Mouse (Mus musculus): Measurements from ENCODE around the gene Cox19. TPM values are rescaled to one million over a fixed set of nuclear protein-coding genes. Genes with fewer than 3 reads are reported as not detected.
"Not testable (repeated sequence)": the region's sequence is repeated elsewhere in the genome, so short reads cannot be mapped to it uniquely, and the experiment has no call there.

The Cox19 gene
- 113 and 120 TPM in 2 replicates for polyA plus RNA-seq (2015; fragmentation: Nextera tagmentation; extraction: Ambion mirVana)

GRCm38 (mm10) chr5:139351134-139351533 is at the start of gene Cox19:
TSS of gene Cox19 (minus strand) at chr5:139351418.
- 60% methylated on average over 5 of the region's 5 CpGs for WGBS
- no peak for ATAC-seq (ENCODE audit: low read depth)
- no peaks in the 10 kb centered on the region for H3K36me3 ChIP-seq

GRCm38 (mm10) chr5:139399991-139400390 is 48.8 kb upstream of the Cox19 start:
- peaks cover 18% of the 10 kb centered on the region for H3K4me1 ChIP-seq (replicated peaks)
- no peak for ATAC-seq (ENCODE audit: low read depth)
- no peak overlapping the region for H3K4me3 ChIP-seq
- no peak overlapping the region for H3K4me2 ChIP-seq
- H3K27ac ChIP-seq (replicated peaks): no peak overlapping the region
- 87% methylated on average over 14 of the region's 14 CpGs for WGBS
- H3K9me3 ChIP-seq: no peaks in the 10 kb centered on the region
- no peaks in the 10 kb centered on the region for H3K27me3 ChIP-seq
- H3K9ac ChIP-seq: no peak overlapping the region
- no peaks in the 10 kb centered on the region for H3K36me3 ChIP-seq

More at GRCm38 (mm10) chr5:139351134-139351533, at the start of gene Cox19:
- Histone ChIP-seq H3K4me1 (replicated peaks) (peaks cover 5% of the 10 kb centered on the region), H3K27me3 (peaks cover 6% of the 10 kb centered on the region), H3K9ac (peak within 1 kb of the TSS; percentile 26; the same call in 1 of the 2 replicates), H3K4me2 (no peak within 1 kb of the TSS), H3K27ac (replicated peaks) (no peak within 1 kb of the TSS), H3K9me3 (no peaks in the 10 kb centered on the region), H3K4me3 (no peak within 1 kb of the TSS)

- WGBS: 81% methylated on average over 5 of the region's 5 CpGs
- Histone ChIP-seq H3K4me3 (no peak overlapping the region), H3K27me3 (no peaks in the 10 kb centered on the region), H3K4me2 (no peak overlapping the region), H3K36me3 (no peaks in the 10 kb centered on the region), H3K9ac (no peak overlapping the region), H3K9me3 (no peaks in the 10 kb centered on the region), H3K4me1 (replicated peaks) (peaks cover 10% of the 10 kb centered on the region), H3K27ac (replicated peaks) (no peak overlapping the region)
- no peak for ATAC-seq (ENCODE audit: low read depth)
These were observed 47.6 kb upstream of the Cox19 start for GRCm38 (mm10) chr5:139398786-139399185.

GRCm38 (mm10) chr5:139397959-139398753 is 46.9 kb upstream of the Cox19 start:
- 42% methylated on average over 5 of the region's 5 CpGs for whole genome bisulfite sequencing
- peak; percentile 88 for ATAC-seq (ENCODE audit: low read depth)
- H3K4me2 ChIP-seq: no peak overlapping the region
- H3K4me1 ChIP-seq (replicated peaks): peaks cover 10% of the 10 kb centered on the region
- no peak overlapping the region for H3K27ac ChIP-seq (replicated peaks)
- no peaks in the 10 kb centered on the region for H3K36me3 ChIP-seq
- H3K9me3 ChIP-seq: no peaks in the 10 kb centered on the region
- H3K9ac ChIP-seq: no peak overlapping the region
- no peaks in the 10 kb centered on the region for H3K27me3 ChIP-seq
- no peak overlapping the region for H3K4me3 ChIP-seq

GRCm38 (mm10) chr5:139397359-139397916 is 46.2 kb upstream of the Cox19 start:
- ATAC-seq (ENCODE audit: low read depth): no peak
- Histone ChIP-seq H3K27me3 (no peaks in the 10 kb centered on the region), H3K36me3 (no peaks in the 10 kb centered on the region), H3K4me1 (replicated peaks) (peaks cover 10% of the 10 kb centered on the region), H3K9ac (no peak overlapping the region), H3K4me3 (no peak overlapping the region), H3K4me2 (no peak overlapping the region), H3K27ac (replicated peaks) (no peak overlapping the region), H3K9me3 (no peaks in the 10 kb centered on the region)
- 86% methylated on average over 4 of the region's 4 CpGs for WGBS

- Histone ChIP-seq H3K27ac (replicated peaks) (no peak overlapping the region), H3K9ac (no peak overlapping the region), H3K4me1 (replicated peaks) (peaks cover 24% of the 10 kb centered on the region), H3K9me3 (no peaks in the 10 kb centered on the region), H3K4me3 (no peak overlapping the region), H3K27me3 (no peaks in the 10 kb centered on the region), H3K36me3 (no peaks in the 10 kb centered on the region), H3K4me2 (no peak overlapping the region)
- WGBS: 92% methylated on average over 4 of the region's 4 CpGs
- no peak for ATAC-seq (ENCODE audit: low read depth)
These were observed 44.3 kb upstream of the Cox19 start for GRCm38 (mm10) chr5:139395528-139395927.

GRCm38 (mm10) chr5:139394399-139394798 is 43.2 kb upstream of the Cox19 start:
- Histone ChIP-seq H3K9ac (no peak overlapping the region), H3K27me3 (no peaks in the 10 kb centered on the region), H3K36me3 (no peaks in the 10 kb centered on the region), H3K4me3 (no peak overlapping the region), H3K9me3 (no peaks in the 10 kb centered on the region), H3K4me2 (no peak overlapping the region), H3K4me1 (replicated peaks) (peaks cover 31% of the 10 kb centered on the region), H3K27ac (replicated peaks) (no peak overlapping the region)
- no peak for ATAC-seq (ENCODE audit: low read depth)
- WGBS: 76% methylated on average over 7 of the region's 7 CpGs

GRCm38 (mm10) chr5:139393197-139393588 is 42.0 kb upstream of the Cox19 start:
- ATAC-seq (ENCODE audit: low read depth): no peak
- no peaks in the 10 kb centered on the region for H3K36me3 ChIP-seq
- H3K4me1 ChIP-seq (replicated peaks): peaks cover 36% of the 10 kb centered on the region
- H3K9ac ChIP-seq: no peak overlapping the region
- no peak overlapping the region for H3K4me2 ChIP-seq
- H3K27ac ChIP-seq (replicated peaks): no peak overlapping the region
- no peaks in the 10 kb centered on the region for H3K27me3 ChIP-seq
- H3K4me3 ChIP-seq: no peak overlapping the region
- WGBS: 87% methylated on average over 16 of the region's 16 CpGs
- no peaks in the 10 kb centered on the region for H3K9me3 ChIP-seq

- no peaks in the 10 kb centered on the region for H3K36me3 ChIP-seq
- H3K27me3 ChIP-seq: no peaks in the 10 kb centered on the region
- peaks cover 40% of the 10 kb centered on the region for H3K4me1 ChIP-seq (replicated peaks)
- no peak for ATAC-seq (ENCODE audit: low read depth)
- H3K4me3 ChIP-seq: no peak overlapping the region
- H3K27ac ChIP-seq (replicated peaks): no peak overlapping the region
- no peak overlapping the region for H3K9ac ChIP-seq
- WGBS: 93% methylated on average over 37 of the region's 37 CpGs
- H3K4me2 ChIP-seq: no peak overlapping the region
- H3K9me3 ChIP-seq: no peaks in the 10 kb centered on the region
These were observed 41.3 kb upstream of the Cox19 start for GRCm38 (mm10) chr5:139392219-139393196.

GRCm38 (mm10) chr5:139391309-139391990 is 40.2 kb upstream of the Cox19 start:
- WGBS: 79% methylated on average over 11 of the region's 11 CpGs
- Histone ChIP-seq H3K9ac (no peak overlapping the region), H3K27me3 (no peaks in the 10 kb centered on the region), H3K4me1 (replicated peaks) (peaks cover 44% of the 10 kb centered on the region), H3K9me3 (no peaks in the 10 kb centered on the region), H3K36me3 (no peaks in the 10 kb centered on the region), H3K27ac (replicated peaks) (peak overlapping the region; percentile 61; the same call in 1 of the 2 replicates), H3K4me2 (no peak overlapping the region), H3K4me3 (no peak overlapping the region)
- ATAC-seq (ENCODE audit: low read depth): no peak

GRCm38 (mm10) chr5:139390324-139391119 is 39.3 kb upstream of the Cox19 start:
- H3K9ac ChIP-seq; H3K36me3 ChIP-seq; H3K4me3 ChIP-seq; H3K27me3 ChIP-seq; ATAC-seq (ENCODE audit: low read depth); H3K4me2 ChIP-seq; H3K9me3 ChIP-seq: not testable (repeated sequence)
- 84% methylated on average over 5 of the region's 5 CpGs for WGBS
- peaks cover 44% of the 10 kb centered on the region for H3K4me1 ChIP-seq (replicated peaks)
- H3K27ac ChIP-seq (replicated peaks): peak overlapping the region; percentile 61; the same call in 1 of the 2 replicates

Data from neural tube, embryonic 13.5 days (tissue).